Mouse (Mus musculus): ENCODE measurements around the gene Ppp4r3a. TPM values are rescaled to one million over a fixed set of nuclear protein-coding genes. Genes with fewer than 3 reads are reported as not detected.
A peak's percentile ranks its signal among the peaks of the same experiment; 100 is the strongest.

Ppp4r3a gene
- polyA plus RNA-seq, 1 experiment from 2014 or later: 33.0 TPM

DNA sequence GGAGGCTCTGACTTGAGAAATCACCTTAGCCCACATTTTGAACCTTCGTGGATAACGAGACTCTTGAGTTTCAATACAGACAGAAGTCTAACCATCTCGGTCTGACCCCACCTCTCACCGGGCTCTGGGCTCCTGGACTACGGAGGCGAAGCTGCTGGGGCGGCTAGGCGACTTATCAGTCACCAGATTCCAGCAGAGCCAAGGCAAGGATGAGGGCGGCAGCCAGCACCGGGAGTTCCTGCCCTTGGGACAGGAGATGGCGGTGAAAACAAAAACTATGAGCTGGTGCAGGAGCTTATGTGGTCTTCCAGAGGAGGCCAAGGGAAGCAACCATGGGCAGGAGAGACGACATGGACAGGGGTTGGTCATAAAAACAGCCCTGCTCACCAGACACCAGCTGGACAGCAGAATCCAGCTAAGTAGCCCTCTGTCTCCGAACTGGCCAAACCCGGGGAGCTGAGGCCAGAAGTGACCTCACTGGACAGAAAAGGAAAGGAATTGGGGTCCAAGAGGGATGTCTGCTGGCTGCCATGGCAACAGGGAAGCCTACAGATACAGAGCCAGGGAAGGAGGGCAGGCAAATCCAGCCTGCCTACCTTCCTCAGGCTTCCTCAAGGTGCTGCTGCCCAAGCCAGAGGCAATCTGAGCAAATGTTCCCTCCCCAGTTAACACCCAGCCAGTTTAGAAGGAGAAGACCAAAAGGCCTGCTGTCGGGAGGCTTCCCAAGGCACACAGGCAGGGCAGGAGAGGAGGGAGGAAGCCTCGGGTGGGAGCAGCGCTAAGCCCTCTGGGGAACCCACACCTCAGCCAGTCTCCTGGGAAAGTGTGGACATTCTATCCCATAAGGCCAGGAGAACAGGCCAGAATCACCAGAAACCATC, 71.1 kb downstream of the Ppp4r3a start:
- ATAC-seq (ENCODE audit: low FRiP score, low TSS enrichment) (no peak), DNase-seq (peak; percentile 31)
- Histone ChIP-seq H3K36me3 (ENCODE audit: control insufficient read depth, insufficient read depth, low read length) (no peaks in the 10 kb centered on the region), H3K4me1 (ENCODE audit: control insufficient read depth, insufficient read depth, low read length) (peaks cover 30% of the 10 kb centered on the region), H3K27ac (replicated peaks; ENCODE audit: low read depth, low read length) (no peak overlapping the region), H3K27me3 (ENCODE audit: control insufficient read depth, insufficient read depth, low read length) (no peaks in the 10 kb centered on the region), H3K4me2 (ENCODE audit: low read length) (no peak overlapping the region), H3K9me3 (ENCODE audit: control insufficient read depth, low read length) (no peaks in the 10 kb centered on the region), H3K9ac (replicated peaks; ENCODE audit: low read length) (no peak overlapping the region), H3K4me3 (replicated peaks; ENCODE audit: low read depth, low read length) (no peak overlapping the region)
- WGBS: 30% methylated on average over 17 of the region's 17 CpGs

DNA sequence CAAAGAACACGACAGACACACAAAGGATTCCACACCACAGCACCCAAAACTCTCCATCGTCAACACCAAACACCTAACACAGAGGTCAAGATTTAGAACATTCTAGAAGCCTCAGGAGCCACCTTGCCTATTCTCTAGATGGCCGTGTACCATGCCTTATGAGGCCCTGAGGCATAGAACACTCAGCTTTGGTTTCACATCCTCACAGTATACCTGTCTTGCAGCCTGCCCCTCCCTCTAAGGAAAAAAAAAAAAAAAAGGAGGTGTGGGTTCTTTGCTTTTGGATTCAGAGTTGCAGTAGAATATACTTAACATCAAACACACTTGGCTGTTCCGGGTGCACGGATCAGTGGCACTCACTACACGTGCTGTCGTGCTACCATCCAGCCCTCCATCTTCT, 72.5 kb downstream of the Ppp4r3a start:
- Histone ChIP-seq H3K27me3 (ENCODE audit: control insufficient read depth, insufficient read depth, low read length) (no peaks in the 10 kb centered on the region), H3K4me3 (replicated peaks; ENCODE audit: low read depth, low read length) (no peak overlapping the region), H3K27ac (replicated peaks; ENCODE audit: low read depth, low read length) (no peak overlapping the region), H3K36me3 (ENCODE audit: control insufficient read depth, insufficient read depth, low read length) (no peaks in the 10 kb centered on the region), H3K9me3 (ENCODE audit: control insufficient read depth, low read length) (no peaks in the 10 kb centered on the region), H3K4me2 (ENCODE audit: low read length) (no peak overlapping the region), H3K4me1 (ENCODE audit: control insufficient read depth, insufficient read depth, low read length) (peaks cover 39% of the 10 kb centered on the region), H3K9ac (replicated peaks; ENCODE audit: low read length) (no peak overlapping the region)
- DNase-seq: no peak
- 87% methylated on average over 7 of the region's 7 CpGs for WGBS
- ATAC-seq (ENCODE audit: low FRiP score, low TSS enrichment): no peak

- no peak overlapping the region for H3K9ac ChIP-seq (replicated peaks; ENCODE audit: low read length)
- H3K36me3 ChIP-seq (ENCODE audit: control insufficient read depth, insufficient read depth, low read length): no peaks in the 10 kb centered on the region
- no peak overlapping the region for H3K27ac ChIP-seq (replicated peaks; ENCODE audit: low read depth, low read length)
- DNase-seq (no peak), ATAC-seq (ENCODE audit: low FRiP score, low TSS enrichment) (no peak)
- peaks cover 42% of the 10 kb centered on the region for H3K4me1 ChIP-seq (ENCODE audit: control insufficient read depth, insufficient read depth, low read length)
- no peaks in the 10 kb centered on the region for H3K9me3 ChIP-seq (ENCODE audit: control insufficient read depth, low read length)
- no peak overlapping the region for H3K4me3 ChIP-seq (replicated peaks; ENCODE audit: low read depth, low read length)
- WGBS: 72% methylated on average over 10 of the region's 10 CpGs
- no peaks in the 10 kb centered on the region for H3K27me3 ChIP-seq (ENCODE audit: control insufficient read depth, insufficient read depth, low read length)
- no peak overlapping the region for H3K4me2 ChIP-seq (ENCODE audit: low read length)
Observed at GRCm38 (mm10) chr12:101010148-101010920, 73.2 kb downstream of the Ppp4r3a start.

DNA sequence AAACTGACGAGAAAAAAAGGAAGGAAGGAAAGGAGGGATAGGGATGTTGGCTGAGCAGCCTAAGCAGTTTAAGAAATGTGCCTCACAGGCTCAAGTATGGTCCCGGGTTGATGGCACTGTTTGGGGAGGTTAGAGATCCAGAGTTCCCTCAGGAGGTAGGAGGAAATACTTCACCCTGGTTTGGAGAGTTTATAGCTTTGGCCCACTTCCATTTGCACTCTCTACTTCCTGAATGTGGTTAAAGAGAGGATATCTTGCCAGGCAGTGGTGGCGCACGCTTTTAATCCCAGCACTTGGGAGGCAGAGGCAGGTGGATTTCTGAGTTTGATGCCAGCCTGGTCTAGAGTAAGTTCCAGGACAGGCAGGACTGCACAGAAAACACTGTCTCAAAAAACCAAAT, 74.3 kb downstream of the Ppp4r3a start:
- no peaks in the 10 kb centered on the region for H3K36me3 ChIP-seq (ENCODE audit: control insufficient read depth, insufficient read depth, low read length)
- no peak overlapping the region for H3K9ac ChIP-seq (replicated peaks; ENCODE audit: low read length)
- DNase-seq (no peak), ATAC-seq (ENCODE audit: low FRiP score, low TSS enrichment) (no peak)
- H3K27ac ChIP-seq (replicated peaks; ENCODE audit: low read depth, low read length): no peak overlapping the region
- H3K4me3 ChIP-seq (replicated peaks; ENCODE audit: low read depth, low read length): no peak overlapping the region
- no peaks in the 10 kb centered on the region for H3K9me3 ChIP-seq (ENCODE audit: control insufficient read depth, low read length)
- H3K4me2 ChIP-seq (ENCODE audit: low read length): no peak overlapping the region
- H3K4me1 ChIP-seq (ENCODE audit: control insufficient read depth, insufficient read depth, low read length): peaks cover 38% of the 10 kb centered on the region
- no peaks in the 10 kb centered on the region for H3K27me3 ChIP-seq (ENCODE audit: control insufficient read depth, insufficient read depth, low read length)
- 86% methylated on average over 4 of the region's 4 CpGs for WGBS

- 31% methylated on average over 4 of the region's 4 CpGs for WGBS
- Histone ChIP-seq H3K4me2 (ENCODE audit: low read length) (no peak overlapping the region), H3K27me3 (ENCODE audit: control insufficient read depth, insufficient read depth, low read length) (no peaks in the 10 kb centered on the region), H3K4me3 (replicated peaks; ENCODE audit: low read depth, low read length) (no peak overlapping the region), H3K4me1 (ENCODE audit: control insufficient read depth, insufficient read depth, low read length) (peaks cover 40% of the 10 kb centered on the region), H3K9me3 (ENCODE audit: control insufficient read depth, low read length) (no peaks in the 10 kb centered on the region), H3K9ac (replicated peaks; ENCODE audit: low read length) (no peak overlapping the region), H3K36me3 (ENCODE audit: control insufficient read depth, insufficient read depth, low read length) (no peaks in the 10 kb centered on the region), H3K27ac (replicated peaks; ENCODE audit: low read depth, low read length) (no peak overlapping the region)
- DNase-seq: no peak
- no peak for ATAC-seq (ENCODE audit: low FRiP score, low TSS enrichment)
Observed at GRCm38 (mm10) chr12:101008648-101009047, 74.9 kb downstream of the Ppp4r3a start.

GRCm38 (mm10) chr12:101007968-101008481, 75.5 kb downstream of the Ppp4r3a start:
- Histone ChIP-seq H3K36me3 (ENCODE audit: control insufficient read depth, insufficient read depth, low read length) (no peaks in the 10 kb centered on the region), H3K27me3 (ENCODE audit: control insufficient read depth, insufficient read depth, low read length) (no peaks in the 10 kb centered on the region), H3K9me3 (ENCODE audit: control insufficient read depth, low read length) (no peaks in the 10 kb centered on the region), H3K9ac (replicated peaks; ENCODE audit: low read length) (no peak overlapping the region), H3K4me3 (replicated peaks; ENCODE audit: low read depth, low read length) (no peak overlapping the region), H3K4me1 (ENCODE audit: control insufficient read depth, insufficient read depth, low read length) (peaks cover 40% of the 10 kb centered on the region), H3K4me2 (ENCODE audit: low read length) (no peak overlapping the region), H3K27ac (replicated peaks; ENCODE audit: low read depth, low read length) (no peak overlapping the region)
- DNase-seq (no peak), ATAC-seq (ENCODE audit: low FRiP score, low TSS enrichment) (no peak)
- 25% methylated on average over 10 of the region's 10 CpGs for WGBS

- Histone ChIP-seq H3K9me3 (ENCODE audit: control insufficient read depth, low read length) (no peaks in the 10 kb centered on the region), H3K4me1 (ENCODE audit: control insufficient read depth, insufficient read depth, low read length) (peaks cover 38% of the 10 kb centered on the region), H3K9ac (replicated peaks; ENCODE audit: low read length) (no peak overlapping the region), H3K27ac (replicated peaks; ENCODE audit: low read depth, low read length) (no peak overlapping the region), H3K4me2 (ENCODE audit: low read length) (no peak overlapping the region), H3K4me3 (replicated peaks; ENCODE audit: low read depth, low read length) (no peak overlapping the region), H3K27me3 (ENCODE audit: control insufficient read depth, insufficient read depth, low read length) (no peaks in the 10 kb centered on the region), H3K36me3 (ENCODE audit: control insufficient read depth, insufficient read depth, low read length) (no peaks in the 10 kb centered on the region)
- no peak for ATAC-seq (ENCODE audit: low FRiP score, low TSS enrichment)
- WGBS: 84% methylated on average over 9 of the region's 9 CpGs
- DNase-seq: no peak
Observed at GRCm38 (mm10) chr12:101007427-101007826, 76.1 kb downstream of the Ppp4r3a start.

DNA sequence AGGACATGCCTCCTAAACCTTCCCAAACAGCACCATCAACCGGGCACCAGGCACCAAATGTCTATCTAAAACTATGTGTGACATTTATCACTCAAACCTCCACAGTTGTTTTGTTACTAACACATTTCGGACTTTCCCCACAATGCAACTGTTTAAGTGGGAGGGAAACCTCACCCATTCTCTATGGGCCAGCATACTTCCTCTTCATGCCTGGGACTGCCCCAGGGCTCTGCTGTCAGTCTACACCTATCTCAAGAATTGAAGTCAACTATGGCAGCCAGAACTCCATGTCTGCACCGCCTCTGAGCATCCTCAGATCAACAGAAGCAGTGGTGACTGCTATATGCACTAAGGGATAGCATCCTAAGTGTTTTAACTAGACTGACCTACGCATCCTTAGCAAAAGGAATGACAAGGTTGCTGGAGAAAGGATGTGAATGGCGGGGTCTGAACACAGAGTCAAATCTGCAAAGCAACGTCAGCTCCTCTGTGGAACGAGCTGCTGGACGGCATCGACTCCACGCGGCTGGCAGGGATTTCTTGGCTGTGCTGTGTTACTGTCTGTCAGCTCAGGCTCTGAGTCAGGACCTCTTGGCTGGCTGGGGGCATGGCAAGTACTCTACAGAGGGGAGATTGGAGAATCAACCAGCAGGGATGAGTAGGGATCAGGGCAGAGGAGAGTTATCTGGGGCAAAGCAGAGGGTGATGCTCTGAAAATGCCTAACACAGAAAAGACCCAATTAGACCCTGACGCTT, 77.7 kb downstream of the Ppp4r3a start:
- WGBS: 85% methylated on average over 12 of the region's 12 CpGs
- Histone ChIP-seq H3K4me2 (ENCODE audit: low read length) (no peak overlapping the region), H3K9me3 (ENCODE audit: control insufficient read depth, low read length) (no peaks in the 10 kb centered on the region), H3K27ac (replicated peaks; ENCODE audit: low read depth, low read length) (no peak overlapping the region), H3K4me3 (replicated peaks; ENCODE audit: low read depth, low read length) (no peak overlapping the region), H3K36me3 (ENCODE audit: control insufficient read depth, insufficient read depth, low read length) (no peaks in the 10 kb centered on the region), H3K9ac (replicated peaks; ENCODE audit: low read length) (no peak overlapping the region), H3K4me1 (ENCODE audit: control insufficient read depth, insufficient read depth, low read length) (peaks cover 34% of the 10 kb centered on the region), H3K27me3 (ENCODE audit: control insufficient read depth, insufficient read depth, low read length) (no peaks in the 10 kb centered on the region)
- DNase-seq (no peak), ATAC-seq (ENCODE audit: low FRiP score, low TSS enrichment) (no peak)

Measured in midbrain, embryonic 14.5 days (tissue).